Mouse (Mus musculus): ENCODE measurements at regions not wholly inside any gene's neighbourhood (a gene's known extent, or its start where the extent isn't known, plus 50 kb on each side); places are given as distances from the start of the nearest gene placed in this dataset.

- DNase-seq, result no peak
Measured at GRCm38 (mm10) chr10:41018888-41019287, 53.2 kb downstream of the Gpr6 start.

GRCm38 (mm10) chr10:41016547-41016946 lies 55.5 kb downstream of the Gpr6 start:
- no peak for DNase-seq

DNA sequence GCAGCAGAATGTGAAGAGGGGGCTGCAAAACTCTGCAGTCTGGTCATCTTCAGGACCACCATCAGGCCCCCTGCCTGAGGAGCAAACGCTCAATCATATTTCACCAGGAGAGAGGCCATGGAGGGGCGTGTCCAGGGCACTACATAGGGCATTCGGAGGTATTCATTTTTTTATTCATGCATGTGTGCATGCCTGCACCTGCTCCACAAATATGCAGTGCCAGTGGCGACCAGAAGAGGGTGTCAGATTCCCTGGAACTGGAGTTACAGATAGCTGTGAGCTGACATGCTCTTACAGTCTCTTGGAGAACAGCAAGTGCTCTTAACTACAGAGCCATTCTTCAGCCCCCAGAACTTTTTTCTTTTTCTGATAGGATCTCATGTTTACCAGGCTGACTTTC lies 56.4 kb downstream of the Gpr6 start:
- DNase-seq, result peak; percentile 33

DNA sequence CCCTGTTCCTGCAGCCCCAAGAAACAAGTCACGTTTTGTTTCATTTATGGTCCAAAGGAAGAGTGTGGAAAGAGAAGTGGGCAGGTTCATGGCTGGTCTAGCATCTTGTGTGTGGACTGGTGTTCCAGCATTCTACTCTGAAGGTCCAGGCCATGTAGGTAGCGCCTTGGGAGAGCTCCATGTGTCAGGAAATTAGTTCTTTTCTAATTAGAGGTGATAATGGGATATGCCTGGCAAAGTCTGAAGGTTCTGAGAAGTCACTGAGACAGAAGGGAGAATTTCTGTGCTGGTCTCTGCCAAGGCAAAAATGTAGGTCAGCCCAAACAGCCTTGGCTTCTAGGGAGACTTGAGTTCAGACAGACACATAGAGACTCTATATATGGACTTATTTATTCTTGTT lies 61.5 kb downstream of the Gpr6 start:
- DNase-seq, result peak; percentile 64

GRCm38 (mm10) chr10:41007866-41008265 lies 64.2 kb downstream of the Gpr6 start:
- DNase-seq, result no peak

- no peak for DNase-seq
Measured at GRCm38 (mm10) chr10:41006634-41007033, 65.5 kb downstream of the Gpr6 start.

GRCm38 (mm10) chr10:41005776-41006175 lies 66.3 kb downstream of the Gpr6 start:
- no peak for DNase-seq

DNA sequence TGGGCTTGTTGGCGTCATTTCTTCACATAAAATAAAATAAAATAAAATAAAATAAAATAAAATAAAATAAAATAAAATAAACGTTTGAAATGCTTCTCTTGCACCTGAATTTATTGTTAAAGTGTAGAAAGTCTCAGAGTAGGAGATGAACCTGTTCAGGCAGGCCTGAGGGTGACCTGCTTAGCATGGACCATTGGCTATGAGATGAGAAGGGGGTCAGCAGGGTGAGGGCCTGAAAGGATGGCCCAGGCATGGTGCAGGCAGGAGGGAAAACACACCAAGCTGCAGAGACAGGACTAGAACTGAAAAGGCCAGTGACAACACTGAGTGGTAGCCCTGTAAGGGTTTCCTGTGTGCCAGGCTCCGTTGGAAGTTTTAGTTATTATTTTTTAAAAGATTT lies 67.3 kb downstream of the Gpr6 start:
- peak; percentile 15 for DNase-seq

DNA sequence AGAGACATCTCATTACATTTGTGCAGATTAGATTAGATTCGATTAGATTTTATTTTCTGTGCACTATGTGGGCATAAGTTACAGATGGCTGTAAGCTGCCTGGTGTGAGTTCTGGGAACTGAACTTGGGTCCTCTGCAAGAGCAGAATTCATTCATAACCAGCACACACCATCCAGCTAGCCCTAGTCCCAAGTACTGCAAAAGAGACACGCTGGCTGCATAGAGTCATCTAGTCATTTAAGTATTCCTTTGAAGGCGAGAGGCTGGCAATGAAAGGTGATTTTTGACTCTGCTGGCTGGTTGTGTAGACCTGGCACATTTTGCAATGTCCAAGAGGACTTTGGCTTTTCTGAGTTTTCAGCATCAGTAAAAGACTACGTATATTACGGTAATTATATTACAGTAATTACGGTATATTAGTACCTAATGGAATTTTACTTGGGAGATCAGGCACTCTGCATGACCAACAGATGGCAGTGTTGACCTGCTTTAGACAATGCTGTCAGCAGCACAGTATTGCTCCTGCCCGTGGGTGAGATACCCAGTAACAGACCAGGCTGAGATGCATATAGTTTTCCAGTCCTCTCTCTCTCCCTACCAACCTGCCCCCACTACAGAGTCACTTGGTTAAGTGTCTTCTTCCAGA lies 67.9 kb downstream of the Gpr6 start:
- peak; percentile 82 for DNase-seq

DNA sequence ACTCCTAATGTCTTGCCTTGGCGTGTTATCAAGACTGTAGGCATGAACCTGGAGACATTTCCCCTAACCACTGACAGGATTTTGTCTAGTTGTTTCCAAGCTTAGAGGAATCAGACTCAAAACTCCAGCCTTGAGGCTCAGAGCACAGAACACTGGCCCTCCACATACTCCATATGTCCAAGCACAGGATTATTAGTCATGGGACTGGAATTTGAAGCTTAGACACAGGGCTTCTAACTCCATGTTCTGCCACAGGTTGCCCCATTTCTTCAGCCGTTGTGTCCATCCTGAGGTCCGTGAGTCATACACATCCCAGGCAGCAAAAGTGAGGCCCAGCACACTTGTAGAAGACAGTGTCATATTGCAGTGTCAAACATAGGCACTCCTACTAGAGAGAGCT lies 68.9 kb downstream of the Gpr6 start:
- DNase-seq, result no peak

DNA sequence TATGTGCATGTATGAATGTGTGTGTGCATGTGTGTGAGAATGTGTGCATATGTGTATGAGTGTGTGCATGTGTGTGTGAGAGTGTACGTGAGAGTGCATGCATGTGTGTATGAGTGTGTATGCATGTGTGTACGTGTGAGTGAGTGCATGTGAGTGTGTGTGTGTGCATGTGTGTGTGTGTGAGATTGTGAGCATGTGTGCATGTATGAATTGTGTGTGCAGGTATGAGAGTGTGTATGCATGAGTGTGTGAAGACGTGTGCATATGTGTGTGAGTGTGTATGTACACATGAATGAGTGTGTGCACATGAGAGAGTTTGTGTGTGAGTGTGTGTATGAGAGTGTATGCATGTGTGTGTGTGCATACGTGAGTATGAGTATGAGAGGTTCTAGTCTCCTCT lies 71.1 kb downstream of the Gpr6 start:
- DNase-seq, result no peak

DNA sequence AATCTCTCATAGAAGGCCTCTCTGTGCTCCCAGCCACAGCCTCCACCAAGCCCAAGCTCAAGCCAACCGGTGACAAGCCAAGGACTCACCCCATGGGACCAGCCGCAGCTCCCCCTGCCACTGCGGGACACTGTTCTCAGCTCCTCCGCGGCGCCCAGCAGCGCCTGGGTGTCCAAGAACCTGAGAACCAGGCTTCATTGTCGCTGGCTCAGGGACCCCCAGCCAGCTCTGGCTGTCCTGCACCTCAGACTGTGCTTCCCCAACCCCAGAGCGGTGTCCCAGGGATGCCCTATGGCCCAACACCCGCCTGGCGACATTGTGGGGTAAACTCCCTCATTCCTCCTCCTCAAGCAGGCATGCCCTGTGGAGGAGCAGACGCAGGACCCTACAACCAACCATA lies 72.6 kb downstream of the Gpr6 start:
- DNase-seq, result no peak

- DNase-seq, result no peak
Measured at GRCm38 (mm10) chr10:40998799-40999198, 73.3 kb downstream of the Gpr6 start.

- peak; percentile 64 for DNase-seq
Measured at GRCm38 (mm10) chr10:40998330-40998729, 73.8 kb downstream of the Gpr6 start.

DNA sequence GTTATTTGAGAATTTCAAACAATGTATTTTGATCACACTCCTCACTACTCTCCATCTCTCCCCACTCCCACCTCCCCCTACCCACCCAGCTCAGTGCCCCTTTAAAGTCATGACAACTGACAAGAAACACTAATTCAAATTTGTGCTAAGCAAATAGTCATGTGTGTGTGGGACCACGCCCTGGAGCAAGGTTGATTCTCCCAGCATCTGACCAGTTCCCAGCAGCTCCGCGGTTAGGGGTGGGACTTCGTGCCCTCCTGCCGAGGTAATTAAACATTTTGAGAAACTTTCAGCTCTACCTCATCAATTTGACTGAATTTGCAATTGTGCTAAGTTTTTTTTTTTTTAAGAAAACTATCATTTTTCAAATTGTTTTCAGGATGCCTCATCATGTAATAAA lies 74.5 kb downstream of the Gpr6 start:
- DNase-seq, result no peak

Measured in cerebellum, adult 9-11 months (tissue).